Mouse (Mus musculus) ES-Bruce4 (cell line): ENCODE data around the gene Sox5. TPM values are rescaled to one million over a fixed set of nuclear protein-coding genes. Genes with fewer than 3 reads are reported as not detected.
A peak's percentile ranks its signal among the peaks of the same experiment; 100 is the strongest.

ENCODE experiments used
- H3K27ac ChIP-seq: 2 replicates; pipeline ENCODE4 v1.5.1; 2012; ENCODE audit warnings: low read length, inconsistent platforms; ENCODE audit not compliant: insufficient read depth
- H3K27me3 ChIP-seq: 2 replicates; pipeline ENCODE4 v1.6.1; 2012; ENCODE audit warnings: mild to moderate bottlenecking, low read length, inconsistent platforms; ENCODE audit not compliant: control insufficient read depth, poor library complexity, insufficient read depth, severe bottlenecking
- H3K36me3 ChIP-seq: 2 replicates; pipeline ENCODE4 v1.6.1; 2012; ENCODE audit warnings: inconsistent platforms, mild to moderate bottlenecking, low read length, moderate library complexity; ENCODE audit not compliant: control insufficient read depth, poor library complexity, insufficient read depth, severe bottlenecking
- H3K4me1 ChIP-seq: one replicate; pipeline ENCODE4 v1.8.1; 2011; ENCODE audit warnings: low read length; ENCODE audit not compliant: control insufficient read depth, insufficient read depth
- H3K4me3 ChIP-seq: 2 replicates; pipeline ENCODE4 v1.5.1; 2011; ENCODE audit warnings: low read depth, mild to moderate bottlenecking, low read length
- H3K9ac ChIP-seq: 2 replicates; pipeline ENCODE4 v1.6.1; 2012; ENCODE audit warnings: low read depth, mild to moderate bottlenecking, inconsistent platforms; ENCODE audit not compliant: poor library complexity, severe bottlenecking
- H3K9me3 ChIP-seq: replicated peaks from 2 replicates; pipeline ENCODE4 v1.6.1; 2012; ENCODE audit warnings: mild to moderate bottlenecking, low read length, inconsistent platforms; ENCODE audit not compliant: control insufficient read depth, poor library complexity, insufficient read depth, severe bottlenecking
- CTCF ChIP-seq: IDR thresholded peaks from one replicate; pipeline ENCODE4 v1.8.1; 2011; ENCODE audit warnings: low read depth, low read length
- EP300 ChIP-seq: IDR thresholded peaks from 2 replicates; pipeline ENCODE4 v1.6.1; 2011; ENCODE audit warnings: low read depth, low read length; ENCODE audit not compliant: insufficient read depth
- POLR2A ChIP-seq: IDR thresholded peaks from one replicate; pipeline ENCODE4 v1.8.1; 2011; ENCODE audit warnings: low read length; ENCODE audit not compliant: insufficient read depth
- polyA plus RNA-seq: library from polyadenylated mRNA; stranded (reverse); fragments of >200 nt; gene quantifications from 2 replicates; pipeline ENCODE4 v1.2.4, GENCODE M21; 2011; ENCODE audit warnings: low read depth; ENCODE audit not compliant: missing spikeins, insufficient read depth, insufficient read length

The Sox5 gene
- polyA plus RNA-seq, 1 experiment, result not detected

- Histone ChIP-seq H3K9me3 (no peaks in the 10 kb centered on the region), H3K4me1 (no peaks in the 10 kb centered on the region), H3K27me3 (peaks cover 15% of the 10 kb centered on the region), H3K36me3 (no peaks in the 10 kb centered on the region), H3K4me3 (no peak overlapping the region), H3K27ac (no peak overlapping the region), H3K9ac (peak overlapping the region; percentile 52)
- no peak for TF ChIP-seq POLR2A
- TF ChIP-seq CTCF, result no peak
- TF ChIP-seq EP300, result no peak
Measured at GRCm38 (mm10) chr6:144783295-144783694, 1.5 kb upstream of the Sox5 start.

GRCm38 (mm10) chr6:144782866-144783265 is 1.1 kb upstream of the Sox5 start:
- H3K27me3 ChIP-seq, result peaks cover 15% of the 10 kb centered on the region
- H3K4me1 ChIP-seq, result no peaks in the 10 kb centered on the region
- peak overlapping the region; percentile 66 for H3K4me3 ChIP-seq
- TF ChIP-seq EP300, result no peak
- TF ChIP-seq CTCF, result no peak
- no peaks in the 10 kb centered on the region for H3K9me3 ChIP-seq
- H3K36me3 ChIP-seq, result no peaks in the 10 kb centered on the region
- peak overlapping the region; percentile 52 for H3K9ac ChIP-seq
- H3K27ac ChIP-seq, result no peak overlapping the region

GRCm38 (mm10) chr6:144782031-144782857 is 467 bp upstream of the Sox5 start:
- Histone ChIP-seq H3K4me1 (no peaks in the 10 kb centered on the region), H3K27ac (no peak overlapping the region), H3K9me3 (no peaks in the 10 kb centered on the region), H3K27me3 (peaks cover 16% of the 10 kb centered on the region), H3K36me3 (no peaks in the 10 kb centered on the region), H3K9ac (peak overlapping the region; percentile 52), H3K4me3 (peak overlapping the region; percentile 66)
- no peak for TF ChIP-seq EP300
- TF ChIP-seq POLR2A, result no peak
- no peak for TF ChIP-seq CTCF

GRCm38 (mm10) chr6:144780608-144781285 is 1.0 kb downstream of the Sox5 start:
- H3K27ac ChIP-seq, result no peak overlapping the region
- no peaks in the 10 kb centered on the region for H3K9me3 ChIP-seq
- H3K4me1 ChIP-seq, result no peaks in the 10 kb centered on the region
- H3K27me3 ChIP-seq, result peaks cover 16% of the 10 kb centered on the region
- TF ChIP-seq EP300, result no peak
- TF ChIP-seq CTCF, result no peak
- no peak for TF ChIP-seq POLR2A
- no peaks in the 10 kb centered on the region for H3K36me3 ChIP-seq
- no peak overlapping the region for H3K4me3 ChIP-seq
- H3K9ac ChIP-seq, result peak overlapping the region; percentile 52; the same call in 1 of the 2 replicates

- Histone ChIP-seq H3K9me3 (no peaks in the 10 kb centered on the region), H3K27me3 (peaks cover 16% of the 10 kb centered on the region), H3K9ac (no peak overlapping the region), H3K27ac (no peak overlapping the region), H3K4me1 (no peaks in the 10 kb centered on the region), H3K36me3 (no peaks in the 10 kb centered on the region), H3K4me3 (no peak overlapping the region)
- TF ChIP-seq POLR2A (no peak), CTCF (no peak), EP300 (no peak)
Measured at GRCm38 (mm10) chr6:144779945-144780607, 1.7 kb downstream of the Sox5 start.
